Mouse (Mus musculus): ENCODE results near the gene Lrrc75a. TPM values are rescaled to one million over a fixed set of nuclear protein-coding genes. Genes with fewer than 3 reads are reported as not detected.

Gene Lrrc75a
- polyA plus RNA-seq, 1 experiment from 2014 or later, result 12.6 TPM

DNA sequence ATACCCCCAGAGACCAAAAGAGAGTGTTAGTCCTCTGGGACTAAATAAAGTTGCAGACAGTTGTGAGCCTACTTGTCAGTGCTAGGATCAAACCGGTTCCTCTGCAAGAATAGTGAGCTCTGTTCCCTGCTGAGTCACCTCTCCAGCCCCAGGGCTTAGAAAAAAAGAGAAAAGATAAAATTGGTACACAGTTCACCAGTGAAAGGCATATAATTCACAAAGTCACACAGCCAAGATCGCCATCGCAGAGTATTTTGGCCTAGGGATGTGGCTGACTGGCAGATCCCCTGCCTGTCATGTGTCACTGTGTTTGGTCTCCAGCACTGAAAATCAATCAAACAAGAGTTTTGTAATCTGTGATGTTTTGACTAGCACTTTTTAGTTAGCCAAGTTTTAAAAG, 80.0 kb downstream of the Lrrc75a start:
- no peak for ATAC-seq (ENCODE audit: low FRiP score)
- Histone ChIP-seq H3K36me3 (ENCODE audit: control insufficient read depth, insufficient read depth, low read length) (no peaks in the 10 kb centered on the region), H3K4me3 (ENCODE audit: low read depth, low read length) (no peak overlapping the region), H3K9ac (ENCODE audit: low read length) (no peak overlapping the region), H3K27ac (ENCODE audit: low read depth, low read length) (no peak overlapping the region), H3K4me1 (ENCODE audit: control insufficient read depth, insufficient read depth, low read length) (no peaks in the 10 kb centered on the region), H3K27me3 (ENCODE audit: control insufficient read depth, insufficient read depth, low read length) (no peaks in the 10 kb centered on the region), H3K9me3 (ENCODE audit: control insufficient read depth, low read length) (no peaks in the 10 kb centered on the region), H3K4me2 (no peak overlapping the region)
- WGBS, result 75% methylated on average over 3 of the region's 3 CpGs
- DNase-seq (ENCODE audit: low spot score, missing footprints), result no peak

DNA sequence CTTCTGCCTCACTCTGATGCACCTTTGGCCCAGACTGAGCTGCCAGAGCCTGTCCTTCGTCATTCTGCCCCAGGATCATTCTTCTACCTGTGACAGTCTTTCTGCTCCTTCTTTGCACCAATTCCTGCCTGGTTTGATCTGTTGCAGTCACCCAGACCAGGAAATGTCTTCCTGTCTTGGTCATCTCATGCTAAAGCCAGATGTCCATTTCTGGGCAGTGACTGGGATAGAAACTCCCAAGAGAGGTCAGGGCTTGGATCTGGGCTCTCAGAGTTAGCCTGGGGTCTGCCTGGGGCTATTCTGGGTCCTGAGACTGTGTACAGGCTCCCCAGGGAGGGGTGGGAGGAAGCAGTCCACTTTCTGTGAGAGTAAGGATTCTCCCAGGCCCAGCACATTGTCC, 82.1 kb downstream of the Lrrc75a start:
- WGBS, result 70% methylated on average over 1 of the region's 1 CpGs
- Histone ChIP-seq H3K4me1 (ENCODE audit: control insufficient read depth, insufficient read depth, low read length) (no peaks in the 10 kb centered on the region), H3K36me3 (ENCODE audit: control insufficient read depth, insufficient read depth, low read length) (no peaks in the 10 kb centered on the region), H3K9ac (ENCODE audit: low read length) (no peak overlapping the region), H3K4me3 (ENCODE audit: low read depth, low read length) (no peak overlapping the region), H3K27ac (ENCODE audit: low read depth, low read length) (no peak overlapping the region), H3K4me2 (no peak overlapping the region), H3K9me3 (ENCODE audit: control insufficient read depth, low read length) (no peaks in the 10 kb centered on the region), H3K27me3 (ENCODE audit: control insufficient read depth, insufficient read depth, low read length) (no peaks in the 10 kb centered on the region)
- no peak for ATAC-seq (ENCODE audit: low FRiP score)
- peak; percentile 70 for DNase-seq (ENCODE audit: low spot score, missing footprints)

DNA sequence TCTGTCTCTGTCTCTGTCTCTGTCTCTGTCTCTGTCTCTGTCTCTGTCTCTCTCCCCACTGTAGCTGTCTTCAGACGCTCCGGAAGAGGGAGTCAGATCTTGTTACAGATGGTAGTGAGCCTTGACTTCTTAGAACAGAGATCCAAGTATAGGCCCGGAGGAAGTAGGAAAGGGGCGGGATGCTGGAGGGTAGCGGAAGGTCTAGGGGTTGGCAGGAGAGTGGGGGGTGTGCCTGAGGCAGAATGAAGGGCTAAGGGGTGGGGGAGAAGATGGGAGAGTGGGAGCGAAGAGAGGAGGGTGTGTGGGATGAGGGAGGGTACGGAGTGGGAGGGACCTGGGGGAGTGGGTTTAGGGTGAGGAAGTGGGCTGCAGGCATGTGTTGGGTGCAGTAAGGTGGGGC, 82.6 kb downstream of the Lrrc75a start:
- H3K9ac ChIP-seq (ENCODE audit: low read length), result no peak overlapping the region
- H3K36me3 ChIP-seq (ENCODE audit: control insufficient read depth, insufficient read depth, low read length), result no peaks in the 10 kb centered on the region
- H3K27me3 ChIP-seq (ENCODE audit: control insufficient read depth, insufficient read depth, low read length), result no peaks in the 10 kb centered on the region
- no peak overlapping the region for H3K27ac ChIP-seq (ENCODE audit: low read depth, low read length)
- no peak overlapping the region for H3K4me2 ChIP-seq
- no peak overlapping the region for H3K4me3 ChIP-seq (ENCODE audit: low read depth, low read length)
- H3K4me1 ChIP-seq (ENCODE audit: control insufficient read depth, insufficient read depth, low read length), result no peaks in the 10 kb centered on the region
- WGBS, result 77% methylated on average over 7 of the region's 7 CpGs
- DNase-seq (ENCODE audit: low spot score, missing footprints), result peak; percentile 23
- no peak for ATAC-seq (ENCODE audit: low FRiP score)
- no peaks in the 10 kb centered on the region for H3K9me3 ChIP-seq (ENCODE audit: control insufficient read depth, low read length)

DNA sequence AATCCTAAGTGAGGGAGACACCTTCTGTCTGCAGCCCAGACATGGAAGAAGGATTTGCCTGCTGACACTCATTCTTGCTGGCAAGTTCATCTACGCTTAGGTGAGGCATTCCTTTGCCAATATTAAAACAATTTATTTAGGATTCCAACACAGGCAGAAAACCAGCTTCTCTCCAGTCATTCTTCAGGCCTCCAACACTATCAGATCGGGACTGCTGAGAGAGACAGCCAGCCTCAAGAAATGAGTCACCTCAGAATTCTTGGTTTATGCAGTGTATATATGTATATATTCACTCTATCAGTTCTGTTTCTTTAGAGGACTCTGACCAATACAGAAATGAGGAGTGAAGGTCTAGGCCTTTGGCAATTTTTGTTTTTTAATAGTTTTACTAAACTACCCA, 84.7 kb downstream of the Lrrc75a start:
- Histone ChIP-seq H3K4me2 (no peak overlapping the region), H3K27ac (ENCODE audit: low read depth, low read length) (no peak overlapping the region), H3K27me3 (ENCODE audit: control insufficient read depth, insufficient read depth, low read length) (no peaks in the 10 kb centered on the region; the same call in 1 of the 2 replicates), H3K4me3 (ENCODE audit: low read depth, low read length) (no peak overlapping the region), H3K4me1 (ENCODE audit: control insufficient read depth, insufficient read depth, low read length) (no peaks in the 10 kb centered on the region), H3K9me3 (ENCODE audit: control insufficient read depth, low read length) (no peaks in the 10 kb centered on the region), H3K36me3 (ENCODE audit: control insufficient read depth, insufficient read depth, low read length) (no peaks in the 10 kb centered on the region), H3K9ac (ENCODE audit: low read length) (no peak overlapping the region)
- no peak for ATAC-seq (ENCODE audit: low FRiP score)
- peak; percentile 14 for DNase-seq (ENCODE audit: low spot score, missing footprints)
- WGBS, result 90% methylated on average over 2 of the region's 2 CpGs

DNA sequence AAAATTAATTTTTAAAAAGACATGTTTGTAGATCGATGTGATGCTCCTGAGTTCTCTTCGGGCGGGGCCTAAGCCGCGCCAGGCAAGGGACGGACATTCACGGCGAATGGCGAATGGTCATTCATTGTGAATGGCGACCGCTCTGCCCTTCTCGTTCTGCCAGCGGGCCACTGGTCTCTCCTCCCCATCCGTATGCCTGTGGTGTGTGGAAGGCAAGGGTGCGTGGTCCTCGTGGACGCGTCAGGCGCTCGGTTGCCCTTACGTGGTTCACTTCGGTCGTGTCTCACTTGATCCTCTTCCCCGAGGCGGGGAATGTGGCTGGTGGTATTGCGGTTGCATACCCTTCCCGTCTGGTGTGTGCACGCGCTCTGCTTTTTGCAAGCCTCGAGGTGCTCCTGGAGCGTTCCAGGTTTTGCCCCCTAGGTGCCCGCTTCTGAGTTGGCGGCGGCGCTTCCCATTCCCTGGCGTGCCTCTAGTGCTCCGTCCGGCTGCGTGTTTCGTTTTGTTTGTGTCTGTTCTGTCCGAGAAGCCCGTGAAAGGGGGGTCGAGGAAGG, 87.8 kb downstream of the Lrrc75a start:
- DNase-seq (ENCODE audit: low spot score, missing footprints) (peak; percentile 92), ATAC-seq (ENCODE audit: low FRiP score) (no peak)
- H3K4me1 ChIP-seq (ENCODE audit: control insufficient read depth, insufficient read depth, low read length), result no peaks in the 10 kb centered on the region
- H3K27me3 ChIP-seq (ENCODE audit: control insufficient read depth, insufficient read depth, low read length), result no peaks in the 10 kb centered on the region; the same call in 1 of the 2 replicates
- H3K4me2 ChIP-seq, result peak overlapping the region; percentile 45
- no peaks in the 10 kb centered on the region for H3K36me3 ChIP-seq (ENCODE audit: control insufficient read depth, insufficient read depth, low read length)
- peak overlapping the region; percentile 22 for H3K4me3 ChIP-seq (ENCODE audit: low read depth, low read length)
- WGBS, result 34% methylated on average over 43 of the region's 43 CpGs
- peak overlapping the region; percentile 9; the same call in 1 of the 2 replicates for H3K9ac ChIP-seq (ENCODE audit: low read length)
- H3K9me3 ChIP-seq (ENCODE audit: control insufficient read depth, low read length), result no peaks in the 10 kb centered on the region
- no peak overlapping the region for H3K27ac ChIP-seq (ENCODE audit: low read depth, low read length)

DNA sequence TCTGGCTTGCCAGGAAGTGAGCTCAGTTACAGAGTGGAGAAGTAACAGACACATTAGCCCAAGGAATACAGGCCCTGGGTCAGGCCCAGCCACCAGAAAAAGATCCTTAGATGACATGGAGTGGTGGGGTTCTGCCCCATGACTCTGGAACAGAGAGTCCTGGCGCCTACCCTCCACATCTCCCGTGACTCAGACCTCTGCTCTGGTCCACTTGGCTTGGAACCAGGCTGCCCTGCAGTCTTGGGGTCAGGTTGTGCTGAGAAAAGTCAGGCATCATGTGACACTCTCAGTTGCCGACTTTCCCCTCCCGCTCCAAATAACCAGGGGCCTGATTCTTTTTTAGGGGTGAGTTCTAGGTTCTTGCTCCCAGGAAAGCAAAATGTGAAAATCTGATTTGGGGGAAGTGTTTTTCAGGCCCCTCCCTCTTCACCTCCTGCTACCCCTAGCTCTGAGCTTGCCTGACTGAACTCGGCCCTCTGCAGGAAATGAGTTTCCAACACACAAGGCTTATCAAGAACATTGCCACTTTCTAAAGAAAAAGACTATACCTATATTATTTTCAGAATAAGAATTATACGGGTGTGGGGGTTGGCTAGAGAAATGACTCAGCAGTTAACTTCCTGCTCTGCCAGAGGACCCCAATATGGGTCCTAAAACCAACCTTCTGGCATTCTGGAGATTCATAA, 89.2 kb downstream of the Lrrc75a start:
- Histone ChIP-seq H3K36me3 (ENCODE audit: control insufficient read depth, insufficient read depth, low read length) (peaks cover 2% of the 10 kb centered on the region; the same call in 1 of the 2 replicates), H3K27ac (ENCODE audit: low read depth, low read length) (no peak overlapping the region), H3K4me3 (ENCODE audit: low read depth, low read length) (no peak overlapping the region), H3K9ac (ENCODE audit: low read length) (no peak overlapping the region), H3K27me3 (ENCODE audit: control insufficient read depth, insufficient read depth, low read length) (no peaks in the 10 kb centered on the region; the same call in 1 of the 2 replicates), H3K4me2 (no peak overlapping the region), H3K9me3 (ENCODE audit: control insufficient read depth, low read length) (no peaks in the 10 kb centered on the region), H3K4me1 (ENCODE audit: control insufficient read depth, insufficient read depth, low read length) (peaks cover 6% of the 10 kb centered on the region; the same call in 1 of the 2 replicates)
- ATAC-seq (ENCODE audit: low FRiP score), result no peak
- 61% methylated on average over 6 of the region's 6 CpGs for WGBS
- DNase-seq (ENCODE audit: low spot score, missing footprints), result peak; percentile 61

DNA sequence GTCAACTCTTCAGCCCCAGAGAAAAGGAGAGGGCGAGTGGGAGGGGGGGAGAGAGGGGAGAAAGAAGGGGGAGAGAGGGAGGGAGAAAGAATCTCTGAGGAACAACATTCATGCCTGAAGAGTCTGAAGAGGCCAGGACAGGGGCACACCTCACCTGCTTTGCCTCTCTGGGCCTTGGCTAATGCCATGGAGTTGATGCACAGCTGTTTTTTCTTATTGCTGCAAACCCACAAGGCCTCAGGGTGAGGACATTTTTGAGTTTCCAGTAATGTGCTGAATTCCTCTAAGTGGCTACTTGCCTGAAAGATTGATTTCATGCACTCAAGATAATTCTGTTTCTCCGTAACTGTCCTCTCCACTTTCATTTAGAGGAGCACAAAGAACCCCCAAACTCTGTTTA, 90.2 kb downstream of the Lrrc75a start:
- peak; percentile 81 for DNase-seq (ENCODE audit: low spot score, missing footprints)
- Histone ChIP-seq H3K9ac (ENCODE audit: low read length) (no peak overlapping the region), H3K4me2 (no peak overlapping the region), H3K36me3 (ENCODE audit: control insufficient read depth, insufficient read depth, low read length) (peaks cover 6% of the 10 kb centered on the region; the same call in 1 of the 2 replicates), H3K4me1 (ENCODE audit: control insufficient read depth, insufficient read depth, low read length) (peaks cover 13% of the 10 kb centered on the region; the same call in 1 of the 2 replicates), H3K9me3 (ENCODE audit: control insufficient read depth, low read length) (no peaks in the 10 kb centered on the region), H3K27me3 (ENCODE audit: control insufficient read depth, insufficient read depth, low read length) (no peaks in the 10 kb centered on the region; the same call in 1 of the 2 replicates), H3K27ac (ENCODE audit: low read depth, low read length) (no peak overlapping the region), H3K4me3 (ENCODE audit: low read depth, low read length) (no peak overlapping the region)
- no peak for ATAC-seq (ENCODE audit: low FRiP score)
- 79% methylated on average over 2 of the region's 2 CpGs for WGBS

DNA sequence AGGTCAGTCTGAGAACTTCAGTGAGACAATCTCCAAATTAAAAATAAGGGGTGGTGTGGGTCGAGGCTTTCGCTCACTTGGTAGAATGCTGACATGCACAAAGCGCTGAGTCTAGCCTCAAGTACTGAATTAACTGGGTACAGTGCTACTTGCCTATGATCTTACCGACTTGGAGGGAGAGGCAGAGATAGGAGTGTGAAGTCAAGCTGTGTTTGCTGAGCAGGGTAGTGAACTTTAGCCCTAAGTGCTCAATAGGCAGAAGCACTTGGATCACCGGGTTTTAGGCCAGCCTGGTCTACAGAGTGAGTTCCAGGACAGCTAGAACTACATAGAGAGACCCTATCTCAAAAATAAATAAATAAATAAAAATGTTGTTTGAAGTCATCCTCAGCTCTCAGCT, 91.1 kb downstream of the Lrrc75a start:
- H3K9me3 ChIP-seq (ENCODE audit: control insufficient read depth, low read length), result no peaks in the 10 kb centered on the region
- H3K9ac ChIP-seq (ENCODE audit: low read length), result no peak overlapping the region
- peaks cover 7% of the 10 kb centered on the region; the same call in 1 of the 2 replicates for H3K36me3 ChIP-seq (ENCODE audit: control insufficient read depth, insufficient read depth, low read length)
- peaks cover 14% of the 10 kb centered on the region; the same call in 1 of the 2 replicates for H3K4me1 ChIP-seq (ENCODE audit: control insufficient read depth, insufficient read depth, low read length)
- DNase-seq (ENCODE audit: low spot score, missing footprints), result peak; percentile 82
- 71% methylated on average over 5 of the region's 5 CpGs for WGBS
- no peak overlapping the region for H3K27ac ChIP-seq (ENCODE audit: low read depth, low read length)
- no peak overlapping the region for H3K4me2 ChIP-seq
- H3K27me3 ChIP-seq (ENCODE audit: control insufficient read depth, insufficient read depth, low read length), result no peaks in the 10 kb centered on the region; the same call in 1 of the 2 replicates
- no peak overlapping the region for H3K4me3 ChIP-seq (ENCODE audit: low read depth, low read length)
- ATAC-seq (ENCODE audit: low FRiP score), result no peak

DNA sequence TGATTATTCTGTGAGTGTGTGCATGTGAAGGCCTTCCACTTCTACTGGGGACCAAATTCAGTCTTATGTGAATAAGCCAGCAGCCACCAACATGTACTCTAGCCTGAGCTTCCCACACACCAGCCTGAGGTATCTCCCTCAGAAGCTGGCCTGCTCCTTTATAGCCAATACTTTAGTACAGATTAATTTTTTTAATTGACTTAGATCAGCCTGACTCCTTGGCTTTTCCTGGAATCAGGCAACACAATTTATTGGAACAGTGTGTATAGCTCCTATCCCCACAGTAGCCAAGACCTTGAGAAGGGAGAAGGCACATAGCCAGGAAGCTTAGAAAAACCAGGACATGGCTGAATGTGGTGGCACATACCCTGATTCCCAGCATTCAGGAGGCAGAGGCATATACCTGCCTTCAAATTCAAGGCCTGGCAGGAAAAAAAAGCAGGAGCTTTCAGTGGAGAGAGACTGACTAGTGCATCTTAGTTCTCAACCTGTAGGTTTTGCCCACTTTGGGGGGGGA, 92.4 kb downstream of the Lrrc75a start:
- Histone ChIP-seq H3K9me3 (ENCODE audit: control insufficient read depth, low read length) (no peaks in the 10 kb centered on the region), H3K36me3 (ENCODE audit: control insufficient read depth, insufficient read depth, low read length) (peaks cover 7% of the 10 kb centered on the region; the same call in 1 of the 2 replicates), H3K4me2 (no peak overlapping the region), H3K27ac (ENCODE audit: low read depth, low read length) (no peak overlapping the region), H3K27me3 (ENCODE audit: control insufficient read depth, insufficient read depth, low read length) (no peaks in the 10 kb centered on the region; the same call in 1 of the 2 replicates), H3K4me3 (ENCODE audit: low read depth, low read length) (no peak overlapping the region), H3K4me1 (ENCODE audit: control insufficient read depth, insufficient read depth, low read length) (peaks cover 14% of the 10 kb centered on the region; the same call in 1 of the 2 replicates), H3K9ac (ENCODE audit: low read length) (no peak overlapping the region)
- DNase-seq (ENCODE audit: low spot score, missing footprints), result no peak
- ATAC-seq (ENCODE audit: low FRiP score), result no peak
